Mouse (Mus musculus): ENCODE data around the gene Eno3.

The Eno3 gene

GRCm38 (mm10) chr11:70656964-70657363 is at the start of gene Eno3:
Eno3 (plus strand) TSS chr11:70657202.
- DNase-seq (ENCODE audit: low read depth, low spot score), result no peak

GRCm38 (mm10) chr11:70607611-70608010 is 49.4 kb upstream of the Eno3 start:
- DNase-seq (ENCODE audit: low read depth, low spot score), result no peak

DNA sequence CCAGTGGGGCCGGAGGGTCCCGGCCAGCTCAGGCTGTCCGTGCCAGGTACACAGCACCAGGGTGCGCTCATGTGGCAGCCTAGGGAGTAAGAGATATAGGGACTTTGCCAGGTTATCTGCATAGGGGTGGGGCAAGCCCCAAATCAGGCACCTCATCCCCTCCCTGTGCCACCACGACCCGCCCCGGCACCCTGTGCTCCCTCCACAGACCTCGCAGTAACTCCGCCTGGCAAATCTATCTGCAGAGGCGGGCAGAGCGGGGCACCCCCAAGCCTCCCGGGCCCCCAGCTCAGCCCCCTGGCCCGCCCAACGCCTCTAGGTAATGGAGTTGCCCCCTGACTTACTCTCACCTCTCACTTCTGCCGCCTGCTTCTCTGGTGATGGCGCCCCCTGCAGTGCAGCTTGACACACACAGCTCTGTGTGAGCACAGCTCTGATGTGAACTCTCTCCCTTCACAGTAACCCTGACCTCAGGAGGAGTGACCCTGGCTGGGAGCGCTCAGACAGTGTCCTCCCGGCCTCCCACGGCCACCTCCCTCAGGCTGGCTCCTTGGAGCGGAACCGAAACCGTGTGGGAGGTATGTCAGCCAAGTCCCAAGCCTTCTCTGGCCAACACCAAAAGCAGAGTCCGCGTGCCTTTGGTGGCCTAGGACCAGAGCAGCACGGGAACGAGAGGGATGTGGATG is 48.5 kb upstream of the Eno3 start:
- peak; percentile 50 for DNase-seq (ENCODE audit: low read depth, low spot score)

GRCm38 (mm10) chr11:70610752-70611151 is 46.2 kb upstream of the Eno3 start:
- no peak for DNase-seq (ENCODE audit: low read depth, low spot score)

- no peak for DNase-seq (ENCODE audit: low read depth, low spot score)
Observed at GRCm38 (mm10) chr11:70612505-70612904, 44.5 kb upstream of the Eno3 start.

DNA sequence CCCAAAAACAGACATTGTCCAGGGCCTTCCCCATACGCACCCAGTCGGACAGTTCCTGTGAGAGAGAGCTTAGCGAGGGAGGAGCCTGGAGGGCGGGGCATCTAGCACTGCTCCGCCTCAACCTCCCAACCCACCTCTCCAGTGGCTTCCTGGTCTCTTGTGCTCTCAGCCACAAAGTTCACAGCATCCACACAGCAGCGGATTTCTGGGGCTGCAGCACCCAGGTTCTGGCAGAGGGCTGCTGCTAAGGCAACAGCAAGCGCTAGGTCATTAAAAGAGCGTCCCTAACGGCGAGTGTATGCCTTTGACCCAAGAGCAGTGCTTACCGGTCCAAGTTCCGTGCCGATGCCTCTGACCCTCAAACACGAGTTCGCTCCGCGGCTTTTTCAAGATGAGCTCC is 41.9 kb upstream of the Eno3 start:
- DNase-seq (ENCODE audit: low read depth, low spot score), result peak; percentile 71

DNA sequence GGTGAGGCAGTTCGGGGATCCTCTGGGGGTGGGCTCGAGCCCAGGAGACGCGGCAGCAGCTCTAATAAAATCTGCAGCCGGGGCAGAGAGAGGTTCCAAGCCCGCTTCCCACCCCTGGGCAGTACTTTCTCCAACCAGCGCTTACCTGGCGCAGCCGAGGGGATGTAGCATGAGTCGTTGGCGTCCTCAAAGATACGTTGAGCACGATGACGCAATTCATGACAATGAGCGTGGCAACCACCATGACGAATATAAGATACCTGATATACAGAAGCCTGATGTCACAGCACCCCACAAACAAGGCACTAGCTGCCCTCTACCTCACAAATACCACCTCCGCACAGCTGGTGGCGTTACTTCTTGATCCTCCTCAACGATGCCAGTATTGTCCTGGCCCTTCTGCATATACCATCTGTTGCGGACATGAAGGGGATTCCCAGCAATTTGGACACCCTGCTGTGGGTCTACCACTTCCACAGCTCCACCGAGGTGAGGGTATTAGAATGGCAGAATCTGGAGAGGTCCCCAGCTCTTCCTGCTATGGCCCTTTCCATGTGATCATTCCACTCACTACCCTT is 41.4 kb upstream of the Eno3 start, which contains the start of gene 4930544D05Rik:
4930544D05Rik (plus strand) TSS at position 333 of the 578 bp plus-strand sequence.
- no peak for DNase-seq (ENCODE audit: low read depth, low spot score)

GRCm38 (mm10) chr11:70619101-70619500 is 37.9 kb upstream of the Eno3 start, which contains the start of gene Chrne:
Chrne (minus strand) TSS chr11:70619216.
- no peak for DNase-seq (ENCODE audit: low read depth, low spot score)

DNA sequence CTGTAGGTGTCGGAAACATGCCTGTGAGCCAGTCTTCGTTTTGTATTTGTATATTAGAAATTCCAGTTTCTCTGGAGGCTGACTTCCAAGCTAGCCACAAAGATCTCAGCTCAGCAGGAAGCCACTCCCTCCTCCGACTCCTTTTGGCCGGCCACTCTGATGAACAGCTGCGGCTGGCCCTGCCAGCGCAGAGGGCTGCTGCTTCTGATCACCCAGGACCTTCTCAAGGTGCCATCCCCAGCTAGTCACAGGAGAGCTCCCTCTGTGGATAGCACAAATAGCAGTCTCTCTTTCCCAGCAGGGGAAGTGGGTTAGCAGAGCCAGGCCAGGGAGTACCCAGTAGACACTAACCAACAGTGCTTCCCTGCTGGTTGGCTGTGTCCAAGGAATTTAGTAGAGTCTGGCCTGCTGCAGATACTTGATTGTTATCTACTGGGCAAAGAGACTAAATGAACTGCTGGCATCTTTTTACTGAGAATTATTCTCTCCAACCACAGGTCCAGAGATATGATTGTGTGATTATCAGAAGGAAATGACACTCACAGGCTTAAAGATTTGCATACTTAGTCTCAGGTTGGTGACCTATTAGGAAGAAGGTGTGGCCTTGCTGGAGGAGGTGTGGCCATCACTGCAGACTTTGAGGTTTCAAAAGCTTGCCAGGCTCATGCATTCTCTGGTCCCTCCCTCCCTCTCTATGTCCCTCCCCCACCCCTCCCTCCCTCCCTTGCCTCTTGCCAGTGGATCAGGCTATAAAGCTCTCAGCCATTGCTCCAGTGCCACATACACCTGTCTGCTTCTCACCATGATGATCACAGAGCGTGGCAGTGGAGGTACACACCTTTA is 34.8 kb upstream of the Eno3 start:
- no peak for DNase-seq (ENCODE audit: low read depth, low spot score)

- DNase-seq (ENCODE audit: low read depth, low spot score), result peak; percentile 60
Observed at GRCm38 (mm10) chr11:70623053-70623742, 33.8 kb upstream of the Eno3 start.

GRCm38 (mm10) chr11:70625473-70625872 is 31.5 kb upstream of the Eno3 start:
- DNase-seq (ENCODE audit: low read depth, low spot score), result no peak

DNA sequence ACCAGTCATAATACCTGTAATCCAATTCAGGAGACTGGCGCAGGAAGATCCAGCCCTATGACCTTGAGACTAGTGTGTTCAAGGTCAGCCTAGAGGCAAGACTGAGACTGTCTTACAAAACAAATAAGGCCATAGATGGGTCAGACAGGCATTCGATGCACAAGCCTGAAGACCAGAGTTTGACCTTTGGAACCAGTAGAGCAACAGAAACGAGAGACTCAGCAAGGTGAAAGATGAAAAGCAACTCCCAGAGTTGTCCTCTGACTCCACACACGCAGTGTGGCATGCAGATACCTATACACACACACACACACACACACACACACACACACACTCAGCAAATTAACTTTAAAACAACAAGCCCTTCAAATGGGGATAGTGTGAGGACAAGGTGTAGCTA is 30.1 kb upstream of the Eno3 start:
- no peak for DNase-seq (ENCODE audit: low read depth, low spot score)

GRCm38 (mm10) chr11:70628431-70628830 is 28.6 kb upstream of the Eno3 start:
- no peak for DNase-seq (ENCODE audit: low read depth, low spot score)

GRCm38 (mm10) chr11:70629557-70629956 is 27.4 kb upstream of the Eno3 start:
- no peak for DNase-seq (ENCODE audit: low read depth, low spot score)

GRCm38 (mm10) chr11:70630129-70630528 is 26.9 kb upstream of the Eno3 start:
- DNase-seq (ENCODE audit: low read depth, low spot score), result no peak

DNA sequence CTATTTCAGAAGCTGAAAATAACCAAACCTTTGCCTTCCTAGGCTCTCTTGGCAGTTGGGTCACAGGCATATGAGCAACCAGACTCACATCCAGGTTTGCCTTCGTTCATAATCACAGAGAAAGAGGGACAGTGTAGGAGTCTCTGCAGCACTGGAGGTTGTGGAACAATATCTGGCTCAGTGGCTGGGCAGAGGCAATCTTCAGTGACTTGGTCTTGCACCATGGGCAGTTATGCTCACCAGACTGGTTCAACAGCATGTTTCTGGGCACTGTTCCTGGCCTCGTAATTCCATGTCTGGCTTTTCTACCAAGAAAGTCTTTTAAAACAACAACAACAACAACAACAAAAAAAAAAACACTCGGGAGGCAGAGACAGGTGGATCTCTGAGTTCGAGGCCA is 21.4 kb upstream of the Eno3 start:
- DNase-seq (ENCODE audit: low read depth, low spot score), result no peak

- DNase-seq (ENCODE audit: low read depth, low spot score), result no peak
Observed at GRCm38 (mm10) chr11:70637764-70638163, 19.2 kb upstream of the Eno3 start.

DNA sequence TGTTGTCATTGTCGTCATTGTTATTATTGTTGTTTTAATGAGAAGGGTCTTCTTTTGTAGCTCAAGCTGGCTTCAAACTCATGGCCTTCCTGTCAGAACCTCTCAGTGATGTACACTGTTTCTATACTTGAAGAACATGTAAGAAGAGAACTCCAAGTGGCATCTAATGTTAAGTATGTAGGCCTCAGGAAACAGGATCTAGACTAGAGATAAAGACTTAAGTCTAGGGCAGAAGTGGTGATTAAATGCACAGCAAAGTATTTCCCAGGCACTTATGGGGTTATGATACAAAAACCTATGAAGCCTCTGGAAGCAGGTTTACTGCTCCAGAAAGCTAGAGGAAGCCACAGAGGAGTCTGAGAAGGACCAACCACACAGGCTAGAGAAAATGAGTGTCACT is 18.7 kb upstream of the Eno3 start:
- no peak for DNase-seq (ENCODE audit: low read depth, low spot score)

DNA sequence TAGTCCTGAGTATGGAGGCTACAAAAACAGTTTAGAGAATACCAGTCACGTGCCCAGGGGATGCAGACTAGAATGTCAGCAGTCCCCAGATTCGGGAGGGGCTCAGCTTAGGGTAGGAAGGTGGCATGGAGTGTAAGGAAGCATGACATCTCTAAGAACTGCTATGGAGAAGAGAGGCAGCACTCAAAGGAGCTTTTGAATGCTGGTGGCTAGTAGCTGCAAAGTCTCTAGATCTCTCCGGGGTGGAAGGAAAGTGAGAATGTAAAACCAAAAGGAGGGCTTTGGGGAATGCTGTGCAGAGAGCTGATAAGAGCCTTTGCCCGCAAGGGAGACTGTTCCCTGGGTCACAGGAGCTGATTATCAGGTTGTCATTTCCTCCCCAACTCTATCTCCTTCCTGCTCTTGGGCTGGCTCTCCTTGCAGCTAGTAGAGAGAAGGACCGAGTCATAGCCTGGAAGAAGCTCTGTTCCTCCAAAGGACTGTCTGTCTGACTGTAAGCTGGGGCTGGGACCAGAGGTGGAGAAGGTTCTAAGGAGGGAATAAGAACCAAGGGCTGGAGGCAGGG is 18.2 kb upstream of the Eno3 start, which contains the start of gene Gp1ba:
Gp1ba (plus strand) TSS at position 409 of the 565 bp plus-strand sequence.
- DNase-seq (ENCODE audit: low read depth, low spot score), result no peak

- DNase-seq (ENCODE audit: low read depth, low spot score), result no peak
Observed at GRCm38 (mm10) chr11:70639976-70640375, 17.0 kb upstream of the Eno3 start.

DNA sequence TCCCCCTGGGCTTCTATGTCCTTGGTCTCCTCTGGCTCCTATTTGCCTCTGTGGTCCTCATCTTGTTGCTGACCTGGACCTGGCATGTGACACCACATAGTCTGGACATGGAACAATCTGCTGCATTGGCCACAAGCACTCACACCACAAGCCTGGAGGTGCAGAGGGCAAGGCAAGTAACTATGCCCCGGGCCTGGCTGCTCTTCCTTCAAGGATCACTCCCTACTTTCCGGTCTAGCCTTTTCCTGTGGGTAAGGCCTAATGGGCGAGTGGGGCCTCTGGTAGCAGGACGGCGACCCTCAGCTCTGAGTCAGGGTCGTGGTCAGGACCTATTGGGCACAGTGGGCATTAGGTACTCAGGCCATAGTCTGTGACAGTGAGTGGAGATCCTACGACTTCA is 15.8 kb upstream of the Eno3 start:
- no peak for DNase-seq (ENCODE audit: low read depth, low spot score)

All from WW6 (cell line).